Mouse (Mus musculus) left cerebral cortex, postnatal 14 days (tissue): Measurements from ENCODE around the gene C130074G19Rik. TPM values are rescaled to one million over a fixed set of nuclear protein-coding genes. Genes with fewer than 3 reads are reported as not detected.

Experiments used
- DNase-seq, 2 experiments: peaks; one replicate each; pipeline ENCODE4 v3.0.0; 2021 to 2022; ENCODE audit warnings: low spot score in 2 of 2, mixed read lengths in 1 of 2
- intact Hi-C: fragments of 180-260 bp; cut with DNase I; formaldehyde crosslinking; loops from one replicate; pipeline ENCODE4 v1.15.1; 2025
- microRNA-seq, 2 experiments: library from miRNA; unstranded; fragments of <30 nt; microRNA quantifications; one replicate each; pipeline ENCODE4 v1.2.0; 2022
- total RNA-seq, 2 experiments: library from RNA; stranded (reverse); gene quantifications; 2 replicates each; pipeline ENCODE4 v1.2.3; 2021

Gene C130074G19Rik
- total RNA-seq, 2 experiments from 2014 or later: 17.6 to 20.4 TPM

GRCm38 (mm10) chr1:184846973-184847372, 36.0 kb downstream of the C130074G19Rik start:
- intact Hi-C loops: no loop called here
- no peak for DNase-seq

GRCm38 (mm10) chr1:184846092-184846750, 36.8 kb downstream of the C130074G19Rik start, which contains the start of gene Marc2:
TSS of gene Marc2 (minus strand) at chr1:184846451.
- intact Hi-C loops: no loop called here
- DNase-seq: no peak

- peak; percentile 82 to 84 for DNase-seq
- intact Hi-C loops: no loop called here
These were observed 37.6 kb downstream of the C130074G19Rik start for GRCm38 (mm10) chr1:184845111-184846071.

GRCm38 (mm10) chr1:184844326-184845066, 38.5 kb downstream of the C130074G19Rik start:
- DNase-seq: peak in 1 of 2 experiments; percentile 25
- intact Hi-C loops: no loop called here

- no peak for DNase-seq
- intact Hi-C loops: no loop called here
These were observed 45.4 kb downstream of the C130074G19Rik start for GRCm38 (mm10) chr1:184837649-184838048.

GRCm38 (mm10) chr1:184836350-184836749, 46.7 kb downstream of the C130074G19Rik start:
- no peak for DNase-seq
- intact Hi-C loops: no loop called here

- intact Hi-C loops: no loop called here
- no peak for DNase-seq
These were observed 49.5 kb downstream of the C130074G19Rik start for GRCm38 (mm10) chr1:184833499-184833898.

GRCm38 (mm10) chr1:184832211-184832610, 50.8 kb downstream of the C130074G19Rik start:
- intact Hi-C loops: no loop called here
- no peak for DNase-seq

GRCm38 (mm10) chr1:184829897-184830296, 53.1 kb downstream of the C130074G19Rik start:
- intact Hi-C loops: loop anchor here (10.0 kb wide), 1 partner anchor 365 kb away; no protein-coding TSS in a partner anchor
- DNase-seq: no peak

GRCm38 (mm10) chr1:184827175-184827701, 55.8 kb downstream of the C130074G19Rik start:
- intact Hi-C loops: loop anchor here (10.0 kb wide), 1 partner anchor 368 kb away; no protein-coding TSS in a partner anchor
- DNase-seq: peak in 1 of 2 experiments; percentile 54

- peak; percentile 66 to 71 for DNase-seq
- intact Hi-C loops: loop anchor here (10.0 kb wide), 1 partner anchor 370 kb away; no protein-coding TSS in a partner anchor
These were observed 57.9 kb downstream of the C130074G19Rik start for GRCm38 (mm10) chr1:184825093-184825492.

- intact Hi-C loops: loop anchor here (10.0 kb wide), 1 partner anchor 370 kb away; no protein-coding TSS in a partner anchor
- DNase-seq: peak; percentile 89 to 93
These were observed 58.6 kb downstream of the C130074G19Rik start for GRCm38 (mm10) chr1:184824439-184824851.

- DNase-seq: peak; percentile 62 to 72
- intact Hi-C loops: loop anchor here (10.0 kb wide), 1 partner anchor 372 kb away; no protein-coding TSS in a partner anchor
These were observed 60.3 kb downstream of the C130074G19Rik start for GRCm38 (mm10) chr1:184822678-184823077.

Small RNA genes within 50 kb of the gene (microRNA-seq; reads per million reads assigned to microRNA genes)
- gene Mir1981: 602 to 752 reads per million in 2 experiments

Other genes starting within 250 kb of the C130074G19Rik start
- 1 to 10 TPM in 1 of 2 experiments, under 1 TPM in 1; 0.64 to 1.4 TPM for gene Hlx, start 150.6 kb downstream of the C130074G19Rik start, total RNA-seq
- under 1 TPM in 1 of 2 experiments, not detected in 1; 0.36 TPM for gene Marc1, start 71.9 kb downstream of the C130074G19Rik start, total RNA-seq
- 100 to 1,000 TPM in 1 of 2 experiments, 10 to 100 TPM in 1; 100.0 to 122 TPM for gene Marc2, start 36.8 kb downstream of the C130074G19Rik start, total RNA-seq
- 100 to 1,000 TPM in 1 of 2 experiments, 10 to 100 TPM in 1; 94.4 to 104 TPM for gene Mark1, start 116.4 kb upstream of the C130074G19Rik start, total RNA-seq